Mouse (Mus musculus) midbrain, embryonic 13.5 days (tissue): ENCODE measurements at regions not wholly inside any gene's neighbourhood (a gene's known extent, or its start where the extent isn't known, plus 50 kb on each side); places are given as distances from the start of the nearest gene placed in this dataset.
A peak's percentile ranks its signal among the peaks of the same experiment; 100 is the strongest.

ENCODE experiments used
- ATAC-seq: fragments of 200-750 bp; cut with Nextera tagmentation; 2 replicates; pipeline ENCODE4 v1.8.0; 2017; ENCODE audit warnings: mild to moderate bottlenecking, moderate TSS enrichment, moderate library complexity
- H3K27ac ChIP-seq: fragments of 300-500 bp; sonication (generic); 2 replicates; pipeline ENCODE4 v1.5.1; 2015; ENCODE audit warnings: inconsistent platforms, mild to moderate bottlenecking, moderate library complexity
- H3K27me3 ChIP-seq: fragments of 300-500 bp; sonication (generic); 2 replicates; pipeline ENCODE4 v1.6.1; 2015; ENCODE audit warnings: mild to moderate bottlenecking, inconsistent platforms
- H3K36me3 ChIP-seq: fragments of 300-500 bp; sonication (generic); 2 replicates; pipeline ENCODE4 v1.6.1; 2015; ENCODE audit warnings: mild to moderate bottlenecking, inconsistent platforms
- H3K4me1 ChIP-seq: fragments of 300-500 bp; sonication (generic); replicated peaks from 2 replicates; pipeline ENCODE4 v1.6.1; 2015; ENCODE audit warnings: inconsistent platforms
- H3K4me2 ChIP-seq: fragments of 300-500 bp; sonication (generic); replicated peaks from 2 replicates; pipeline ENCODE4 v1.6.1; 2015; ENCODE audit warnings: moderate library complexity, mild to moderate bottlenecking, inconsistent platforms
- H3K4me3 ChIP-seq: fragments of 300-500 bp; sonication (generic); replicated peaks from 2 replicates; pipeline ENCODE4 v1.5.1; 2015; ENCODE audit warnings: mild to moderate bottlenecking, inconsistent platforms
- H3K9ac ChIP-seq: fragments of 300-500 bp; sonication (generic); replicated peaks from 2 replicates; pipeline ENCODE4 v1.6.1; 2015; ENCODE audit warnings: mild to moderate bottlenecking, inconsistent platforms
- H3K9me3 ChIP-seq: fragments of 300-500 bp; sonication (generic); 2 replicates; pipeline ENCODE4 v1.6.1; 2016; ENCODE audit warnings: mild to moderate bottlenecking, inconsistent platforms
- WGBS: fragments of 180-500 bp; shearing (Covaris S2); methylation state at CpG from one replicate; pipeline ENCODE4 v1.1.7; 2015; 5-methylcytosine and 5-hydroxymethylcytosine counted together

DNA sequence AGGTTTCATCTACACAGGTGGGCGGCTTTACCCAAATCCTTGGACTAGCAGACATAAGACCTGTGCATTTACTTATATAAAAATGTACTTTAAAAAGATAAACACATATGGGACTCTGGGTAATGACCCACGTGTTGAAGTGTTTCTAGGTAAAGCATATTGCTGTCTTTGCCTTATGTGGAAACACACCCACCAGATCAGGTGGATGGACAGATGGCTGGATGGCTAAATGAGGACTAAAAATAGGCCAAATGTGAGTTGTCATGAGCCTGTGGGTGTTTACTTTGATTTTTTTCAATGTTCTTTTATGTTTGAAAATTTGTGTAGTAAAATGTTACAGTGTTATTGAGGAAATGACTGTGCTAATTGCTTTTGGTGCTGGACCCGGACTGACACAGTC lies 99.2 kb upstream of the Aldh1b1 start:
- no peak for ATAC-seq
- H3K9me3 ChIP-seq = no peaks in the 10 kb centered on the region
- no peaks in the 10 kb centered on the region for H3K36me3 ChIP-seq
- no peaks in the 10 kb centered on the region for H3K27me3 ChIP-seq
- H3K9ac ChIP-seq = no peak overlapping the region
- WGBS = 82% methylated on average over 3 of the region's 3 CpGs
- no peak overlapping the region for H3K4me3 ChIP-seq
- peaks cover 4% of the 10 kb centered on the region; the same call in 1 of the 2 replicates for H3K4me1 ChIP-seq
- H3K27ac ChIP-seq = no peak overlapping the region
- H3K4me2 ChIP-seq = no peak overlapping the region

DNA sequence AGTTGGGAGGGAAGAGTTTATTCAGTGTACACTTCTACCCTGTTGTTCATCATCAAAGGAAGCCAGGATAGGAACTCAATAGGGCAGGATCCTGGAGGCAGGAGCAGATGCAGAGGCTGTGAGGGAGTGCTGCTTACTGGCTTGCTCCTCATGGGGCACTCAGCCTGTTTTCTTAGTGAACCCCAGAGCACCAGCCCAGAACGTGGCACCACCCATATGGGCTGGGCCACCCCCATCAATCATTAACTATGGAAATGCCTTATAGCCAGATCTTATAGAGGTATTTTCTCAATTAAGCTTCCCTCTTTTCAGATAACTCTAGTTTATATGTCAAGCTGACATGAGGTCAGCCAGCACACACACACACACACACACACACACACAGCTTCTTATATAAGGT lies 103.6 kb upstream of the Aldh1b1 start:
- no peak overlapping the region for H3K27ac ChIP-seq
- H3K36me3 ChIP-seq = no peaks in the 10 kb centered on the region
- no peaks in the 10 kb centered on the region for H3K27me3 ChIP-seq
- no peak overlapping the region for H3K4me3 ChIP-seq
- peaks cover 4% of the 10 kb centered on the region for H3K4me1 ChIP-seq
- 45% methylated on average over 1 of the region's 1 CpGs for WGBS
- no peaks in the 10 kb centered on the region for H3K9me3 ChIP-seq
- ATAC-seq = no peak
- no peak overlapping the region for H3K4me2 ChIP-seq
- H3K9ac ChIP-seq = no peak overlapping the region

DNA sequence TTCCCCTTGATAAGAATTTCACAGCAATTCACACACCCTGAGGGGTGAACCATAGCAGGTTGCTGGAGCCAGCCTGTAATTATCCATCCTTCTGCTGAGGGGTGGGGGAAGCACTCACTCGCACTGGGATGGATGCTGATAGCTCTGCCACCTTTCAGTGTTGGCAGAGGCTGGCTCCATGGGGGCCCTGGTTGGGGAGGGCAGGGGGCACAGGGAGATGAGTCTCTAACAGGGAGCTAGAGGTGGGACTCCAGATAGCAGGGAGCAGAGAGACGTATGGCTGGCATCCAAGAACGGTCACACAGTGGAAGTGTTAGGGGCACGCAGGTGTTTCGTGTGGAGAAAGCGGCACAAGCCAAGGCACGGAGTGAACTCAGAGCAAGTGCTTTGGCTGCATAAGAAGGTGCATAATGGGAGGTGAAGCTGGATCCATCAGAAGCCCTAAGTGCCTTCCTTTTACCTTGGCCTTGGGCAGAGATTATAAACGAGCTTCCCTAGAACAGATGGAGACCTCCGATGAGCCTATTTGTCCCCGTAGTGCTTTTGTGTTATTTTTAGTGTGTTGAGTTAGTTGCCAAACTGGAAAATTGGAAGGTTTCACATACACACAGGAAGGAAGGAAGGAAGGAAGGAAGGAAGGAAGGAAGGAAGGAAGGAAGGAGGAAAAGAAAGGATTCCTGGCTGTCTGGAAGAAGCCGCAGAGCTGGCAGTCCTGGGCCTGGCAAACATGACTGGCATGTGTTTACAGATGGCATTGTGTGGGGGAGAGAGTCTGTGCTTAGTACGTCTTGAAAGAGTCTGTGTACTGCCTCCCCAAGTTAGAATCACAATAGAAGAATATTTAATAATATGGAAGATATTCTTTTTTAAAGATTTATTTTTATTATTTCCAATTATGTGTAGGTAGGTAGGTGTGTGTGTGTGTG lies 108.6 kb upstream of the Aldh1b1 start:
- H3K27ac ChIP-seq = peak overlapping the region; percentile 78
- 57% methylated on average over 12 of the region's 12 CpGs for WGBS
- no peak overlapping the region for H3K9ac ChIP-seq
- H3K4me3 ChIP-seq = no peak overlapping the region
- H3K4me1 ChIP-seq = peaks cover 23% of the 10 kb centered on the region
- no peak overlapping the region for H3K4me2 ChIP-seq
- no peaks in the 10 kb centered on the region for H3K9me3 ChIP-seq
- peak; percentile 88 for ATAC-seq
- H3K36me3 ChIP-seq = no peaks in the 10 kb centered on the region
- no peaks in the 10 kb centered on the region for H3K27me3 ChIP-seq

DNA sequence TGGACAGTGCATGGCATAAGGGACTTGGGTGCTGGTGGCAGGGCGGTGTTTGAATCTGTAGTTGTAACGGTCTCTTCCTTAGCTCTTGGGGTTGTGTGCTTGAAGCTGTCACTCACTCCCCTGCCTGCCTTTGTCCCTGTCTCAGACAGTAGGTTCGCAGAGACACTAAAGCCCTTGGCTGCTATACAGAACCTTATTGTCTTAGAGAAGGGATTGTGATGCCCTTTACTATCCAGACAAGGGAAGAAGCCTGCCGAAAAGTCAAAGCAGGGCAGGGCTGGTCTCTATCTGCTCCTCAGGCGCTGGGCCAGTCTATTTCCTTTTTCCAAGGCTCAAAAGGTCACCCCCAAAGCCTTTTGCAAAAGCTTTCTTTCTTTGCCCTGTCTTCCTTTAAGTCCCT lies 109.2 kb upstream of the Aldh1b1 start:
- H3K4me2 ChIP-seq = no peak overlapping the region
- ATAC-seq = peak; percentile 54
- H3K9me3 ChIP-seq = no peaks in the 10 kb centered on the region
- peaks cover 23% of the 10 kb centered on the region for H3K4me1 ChIP-seq
- peak overlapping the region; percentile 78 for H3K27ac ChIP-seq
- H3K4me3 ChIP-seq = no peak overlapping the region
- WGBS = 14% methylated on average over 5 of the region's 5 CpGs
- H3K27me3 ChIP-seq = no peaks in the 10 kb centered on the region; the same call in 1 of the 2 replicates
- no peaks in the 10 kb centered on the region for H3K36me3 ChIP-seq
- no peak overlapping the region for H3K9ac ChIP-seq

DNA sequence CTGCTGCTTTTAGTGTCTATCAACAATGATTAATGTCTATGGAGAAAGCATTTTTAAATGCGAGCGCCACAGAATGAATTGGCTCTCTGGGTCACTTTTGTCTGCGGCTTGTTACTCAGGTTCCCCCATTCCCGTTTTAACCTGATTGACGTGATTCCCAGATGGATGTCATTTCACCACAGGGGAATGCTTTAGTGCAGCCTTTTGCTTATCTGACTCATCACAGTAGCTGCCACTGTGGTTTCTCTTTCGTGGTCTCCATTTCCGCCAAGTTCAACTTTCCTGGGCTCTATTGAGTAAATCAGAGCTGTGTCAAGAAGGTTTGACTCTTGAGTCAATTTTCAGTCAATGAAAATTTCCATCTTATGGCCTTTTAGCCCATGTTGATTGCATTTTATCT lies 110.6 kb upstream of the Aldh1b1 start:
- Histone ChIP-seq H3K27ac (no peak overlapping the region), H3K4me1 (peaks cover 23% of the 10 kb centered on the region), H3K4me2 (no peak overlapping the region), H3K4me3 (no peak overlapping the region), H3K27me3 (no peaks in the 10 kb centered on the region; the same call in 1 of the 2 replicates), H3K9me3 (no peaks in the 10 kb centered on the region), H3K9ac (no peak overlapping the region), H3K36me3 (no peaks in the 10 kb centered on the region)
- 77% methylated on average over 7 of the region's 7 CpGs for WGBS
- ATAC-seq = no peak

DNA sequence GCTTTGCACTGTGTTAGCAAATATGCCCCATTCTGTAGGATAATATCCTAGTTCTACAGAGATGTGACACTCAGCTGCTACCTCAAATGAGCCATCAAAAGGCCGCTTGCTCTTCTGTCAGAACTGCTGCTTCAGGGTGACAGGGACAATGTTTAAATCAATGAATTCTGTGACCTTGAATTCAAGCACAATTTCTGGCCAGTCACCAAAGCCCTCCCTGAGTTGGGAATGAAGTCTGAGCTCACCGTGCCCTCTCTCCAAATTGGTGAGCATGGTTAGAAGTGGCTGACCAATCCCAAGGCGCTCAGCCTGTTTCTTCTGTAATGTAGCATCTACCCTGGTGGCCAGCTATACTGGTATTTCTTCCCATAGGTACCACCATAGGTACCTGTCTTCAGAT lies 113.8 kb upstream of the Aldh1b1 start:
- H3K36me3 ChIP-seq = no peaks in the 10 kb centered on the region
- H3K4me2 ChIP-seq = no peak overlapping the region
- H3K9me3 ChIP-seq = no peaks in the 10 kb centered on the region
- H3K27ac ChIP-seq = no peak overlapping the region
- 86% methylated on average over 3 of the region's 3 CpGs for WGBS
- no peak for ATAC-seq
- no peak overlapping the region for H3K4me3 ChIP-seq
- H3K4me1 ChIP-seq = peaks cover 17% of the 10 kb centered on the region
- peaks cover 3% of the 10 kb centered on the region; the same call in 1 of the 2 replicates for H3K27me3 ChIP-seq
- H3K9ac ChIP-seq = no peak overlapping the region

DNA sequence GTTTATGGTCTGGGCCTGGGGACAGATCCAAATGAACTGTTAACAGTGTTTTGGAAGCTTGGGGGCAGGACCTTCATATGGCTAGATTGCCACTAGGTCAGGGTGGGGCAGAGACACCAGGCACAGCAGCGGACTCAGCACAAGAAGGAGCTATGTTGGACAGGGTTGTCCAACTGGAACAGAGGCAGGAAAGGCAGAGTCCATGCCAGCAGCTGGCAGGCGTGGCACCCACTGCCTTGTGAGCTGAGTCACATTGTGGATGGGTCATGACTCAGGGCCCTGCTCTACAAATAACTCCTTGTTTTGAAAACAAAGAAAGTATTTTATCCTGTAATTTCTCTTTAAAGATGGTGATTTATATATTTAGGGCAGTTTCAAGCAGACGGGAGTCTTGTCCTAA lies 115.6 kb upstream of the Aldh1b1 start:
- 84% methylated on average over 3 of the region's 3 CpGs for WGBS
- H3K27ac ChIP-seq = no peak overlapping the region
- H3K4me2 ChIP-seq = no peak overlapping the region
- no peak for ATAC-seq
- no peaks in the 10 kb centered on the region for H3K36me3 ChIP-seq
- no peak overlapping the region for H3K4me3 ChIP-seq
- H3K9me3 ChIP-seq = no peaks in the 10 kb centered on the region
- peaks cover 3% of the 10 kb centered on the region; the same call in 1 of the 2 replicates for H3K27me3 ChIP-seq
- H3K4me1 ChIP-seq = peaks cover 5% of the 10 kb centered on the region; the same call in 1 of the 2 replicates
- H3K9ac ChIP-seq = no peak overlapping the region

DNA sequence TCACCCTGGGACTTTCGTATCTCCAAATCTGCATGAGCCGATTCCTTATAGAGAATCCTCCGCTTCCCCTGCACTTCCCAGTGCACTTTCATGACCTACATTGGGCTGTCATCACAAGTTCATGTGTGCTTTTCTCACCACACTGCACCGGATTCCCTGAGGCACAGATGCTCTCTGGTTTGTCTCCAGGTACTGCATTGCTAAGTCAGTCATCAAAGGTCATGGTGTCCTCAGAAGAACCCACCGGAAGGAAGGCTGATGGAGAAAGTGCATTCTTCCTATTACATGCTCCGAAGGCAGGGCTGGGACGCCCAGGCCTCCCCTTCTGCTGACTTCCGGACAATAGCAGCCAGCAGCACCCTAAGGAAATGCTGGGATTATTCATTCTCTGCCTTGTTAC lies 116.1 kb upstream of the Aldh1b1 start:
- Histone ChIP-seq H3K9ac (no peak overlapping the region), H3K27me3 (peaks cover 3% of the 10 kb centered on the region; the same call in 1 of the 2 replicates)
- no peak for ATAC-seq

DNA sequence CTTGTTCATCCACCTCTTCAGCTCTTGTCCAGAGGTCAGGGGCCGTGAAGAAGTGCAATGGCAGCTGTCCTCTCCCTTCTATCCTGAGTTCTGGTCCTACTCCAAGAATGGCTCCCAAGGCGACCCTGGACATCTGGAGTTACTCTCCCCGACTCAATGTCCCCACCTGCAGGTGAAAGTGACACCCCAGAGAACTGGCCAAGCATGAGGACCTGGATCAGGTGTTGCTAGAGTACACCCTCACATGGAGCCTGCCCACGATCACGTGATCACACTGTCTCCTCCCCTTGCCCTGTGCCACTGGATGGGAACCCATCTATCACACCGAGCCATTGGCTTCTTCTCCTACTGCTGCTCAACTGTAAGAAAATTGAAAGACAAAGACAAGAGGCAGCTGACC lies 122.7 kb upstream of the Aldh1b1 start:
- Histone ChIP-seq H3K36me3 (no peaks in the 10 kb centered on the region), H3K9me3 (no peaks in the 10 kb centered on the region), H3K9ac (no peak overlapping the region), H3K4me3 (no peak overlapping the region), H3K27me3 (0 out of 2 replicates have a peak, but pooled peaks cover 9% of the 10 kb centered on the region), H3K4me2 (no peak overlapping the region), H3K27ac (no peak overlapping the region), H3K4me1 (peaks cover 23% of the 10 kb centered on the region)
- WGBS = 83% methylated on average over 6 of the region's 6 CpGs
- no peak for ATAC-seq

More for the DNA sequence above, 116.1 kb upstream of the Aldh1b1 start:
- Histone ChIP-seq H3K9me3 (no peaks in the 10 kb centered on the region), H3K27ac (no peak overlapping the region), H3K4me3 (no peak overlapping the region), H3K4me2 (no peak overlapping the region), H3K4me1 (peaks cover 5% of the 10 kb centered on the region; the same call in 1 of the 2 replicates), H3K36me3 (no peaks in the 10 kb centered on the region)
- WGBS = 91% methylated on average over 8 of the region's 8 CpGs

DNA sequence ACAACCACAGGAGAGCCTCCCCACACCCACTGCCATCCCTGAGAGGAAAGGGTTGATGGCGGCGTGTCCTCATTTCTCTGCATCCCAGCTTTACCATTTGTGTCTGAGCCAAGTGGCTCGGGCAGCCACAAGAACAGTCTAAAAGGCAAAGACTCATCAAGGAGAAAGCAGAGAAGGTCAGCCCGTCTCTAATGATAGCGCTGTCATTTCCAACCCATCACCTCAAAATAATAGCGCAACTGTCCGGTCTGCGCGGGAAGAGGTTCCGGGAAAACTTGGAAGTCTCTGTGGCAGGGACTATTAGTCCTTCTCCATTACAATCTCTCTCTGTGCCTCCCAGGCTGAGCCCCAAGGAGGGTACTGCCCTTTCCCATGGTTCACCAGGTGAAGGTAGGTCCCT lies 124.5 kb upstream of the Aldh1b1 start:
- H3K4me3 ChIP-seq = no peak overlapping the region
- no peaks in the 10 kb centered on the region for H3K9me3 ChIP-seq
- ATAC-seq = no peak
- H3K4me2 ChIP-seq = no peak overlapping the region
- H3K27me3 ChIP-seq = 0 out of 2 replicates have a peak, but pooled peaks cover 9% of the 10 kb centered on the region
- no peak overlapping the region for H3K27ac ChIP-seq
- peaks cover 23% of the 10 kb centered on the region for H3K4me1 ChIP-seq
- 90% methylated on average over 10 of the region's 10 CpGs for WGBS
- no peaks in the 10 kb centered on the region for H3K36me3 ChIP-seq
- no peak overlapping the region for H3K9ac ChIP-seq

DNA sequence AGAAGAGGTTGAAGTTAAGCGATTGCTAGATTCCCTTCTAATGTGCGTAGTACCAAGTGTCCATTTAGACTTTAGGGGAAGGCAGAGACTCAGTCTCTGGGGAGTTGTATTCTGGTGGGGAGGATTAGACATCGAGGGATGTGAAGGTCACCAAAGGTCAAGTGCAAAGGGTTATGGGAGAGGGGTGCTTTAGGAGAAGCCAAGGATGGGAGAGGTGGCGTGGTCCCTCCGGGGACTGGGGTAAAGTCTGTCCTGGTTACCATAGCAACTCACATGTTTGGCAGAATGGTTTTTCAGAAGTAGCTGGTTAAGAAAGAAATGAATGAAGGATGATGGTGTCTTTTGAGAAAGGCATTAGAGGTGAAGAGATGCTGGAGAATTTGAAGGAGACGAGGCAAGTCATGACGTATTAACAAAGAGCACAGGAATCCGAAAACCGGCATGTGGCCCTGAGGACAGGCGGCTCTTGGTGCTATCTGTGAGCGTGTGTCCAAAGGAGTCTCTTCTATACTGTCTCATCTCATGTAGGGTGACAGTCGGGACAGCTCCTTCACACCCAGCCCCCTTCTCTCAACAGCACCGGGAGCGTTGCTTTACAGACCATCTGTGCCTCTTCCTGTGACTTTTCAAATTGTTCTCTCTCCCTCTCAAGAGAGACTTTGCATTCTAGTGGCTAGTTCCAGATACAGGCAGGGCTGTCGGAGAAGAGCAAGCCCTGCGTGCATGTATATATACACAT lies 125.6 kb upstream of the Aldh1b1 start:
- H3K4me2 ChIP-seq = no peak overlapping the region
- WGBS = 51% methylated on average over 16 of the region's 16 CpGs
- H3K4me3 ChIP-seq = no peak overlapping the region
- no peaks in the 10 kb centered on the region for H3K36me3 ChIP-seq
- no peaks in the 10 kb centered on the region for H3K9me3 ChIP-seq
- H3K4me1 ChIP-seq = peaks cover 23% of the 10 kb centered on the region
- H3K27ac ChIP-seq = peak overlapping the region; percentile 35; the same call in 1 of the 2 replicates
- 0 out of 2 replicates have a peak, but pooled peaks have one; percentile 56 for ATAC-seq
- no peak overlapping the region for H3K9ac ChIP-seq
- H3K27me3 ChIP-seq = 0 out of 2 replicates have a peak, but pooled peaks cover 9% of the 10 kb centered on the region
